Mouse (Mus musculus) lung, adult 2 months (tissue): Measurements from ENCODE around the gene Zswim3.

Experiments
- CTCF ChIP-seq: fragments of 200-500 bp; IDR thresholded peaks from 2 replicates; pipeline ENCODE4 v1.5.1; 2011; ENCODE audit warnings: mild to moderate bottlenecking, low read length, control low read depth; ENCODE audit not compliant: insufficient read depth
- POLR2A ChIP-seq: fragments of 200-500 bp; IDR thresholded peaks from 2 replicates; pipeline ENCODE4 v1.6.1; 2011; ENCODE audit warnings: low read depth, mild to moderate bottlenecking, control low read depth, low read length, borderline replicate concordance; ENCODE audit errors: extremely low read depth

- no peak for TF ChIP-seq CTCF
- TF ChIP-seq POLR2A: no peak
These were observed 39.1 kb upstream of the Zswim3 start for GRCm38 (mm10) chr2:164765841-164766240.
